Mouse (Mus musculus) hindbrain, embryonic 14.5 days (tissue): ENCODE measurements around the gene Itsn1. TPM values are rescaled to one million over a fixed set of nuclear protein-coding genes. Genes with fewer than 3 reads are reported as not detected.

Source experiments
- ATAC-seq: fragments of 200-750 bp; cut with Nextera tagmentation; 2 replicates; pipeline ENCODE4 v1.8.0; 2017; ENCODE audit warnings: moderate number of reproducible peaks, mild to moderate bottlenecking, moderate TSS enrichment, moderate library complexity; ENCODE audit not compliant: low FRiP score
- DNase-seq: peaks from one replicate; pipeline ENCODE4 v3.0.0-alpha.2; 2015; ENCODE audit warnings: low spot score
- H3K27ac ChIP-seq: fragments of 300-500 bp; sonication (generic); 2 replicates; pipeline ENCODE4 v1.5.1; 2014; ENCODE audit warnings: mild to moderate bottlenecking, moderate library complexity
- H3K27me3 ChIP-seq: fragments of 300-500 bp; sonication (generic); 2 replicates; pipeline ENCODE4 v1.6.1; 2014; ENCODE audit warnings: mild to moderate bottlenecking, low read length, mixed read lengths; ENCODE audit not compliant: control insufficient read depth, insufficient read depth
- H3K36me3 ChIP-seq: fragments of 300-500 bp; sonication (generic); replicated peaks from 2 replicates; pipeline ENCODE4 v1.6.1; 2014; ENCODE audit not compliant: control insufficient read depth, insufficient read depth
- H3K4me1 ChIP-seq: fragments of 300-500 bp; sonication (generic); replicated peaks from 2 replicates; pipeline ENCODE4 v1.6.1; 2014; ENCODE audit warnings: antibody characterized with exemption, low read length, mixed read lengths; ENCODE audit not compliant: control insufficient read depth, insufficient read depth
- H3K4me2 ChIP-seq: fragments of 300-500 bp; sonication (generic); replicated peaks from 2 replicates; pipeline ENCODE4 v1.6.1; 2014; ENCODE audit warnings: mild to moderate bottlenecking, moderate library complexity
- H3K4me3 ChIP-seq: fragments of 300-500 bp; sonication (generic); replicated peaks from 2 replicates; pipeline ENCODE4 v1.5.1; 2014; ENCODE audit warnings: mild to moderate bottlenecking, low read length
- H3K9ac ChIP-seq: fragments of 300-500 bp; sonication (generic); 2 replicates; pipeline ENCODE4 v1.6.1; 2014
- H3K9me3 ChIP-seq: fragments of 300-500 bp; sonication (generic); 2 replicates; pipeline ENCODE4 v1.6.1; 2016; ENCODE audit warnings: low read length; ENCODE audit not compliant: control insufficient read depth
- WGBS: fragments of 180-500 bp; shearing (Covaris S2); extraction: QIAGEN DNeasy Blood & Tissue Kit; methylation state at CpG from one replicate; pipeline ENCODE4 v1.1.7; 2014; 5-methylcytosine and 5-hydroxymethylcytosine counted together
- polyA plus RNA-seq: library from polyadenylated mRNA; unstranded; fragments of >200 nt; fragmentation: Nextera tagmentation; extraction: Ambion mirVana; gene quantifications from 2 replicates; pipeline ENCODE4 v1.2.1, GENCODE M21; 2014

Itsn1 gene
- polyA plus RNA-seq, 1 experiment from 2014 or later = 61.8 TPM

DNA sequence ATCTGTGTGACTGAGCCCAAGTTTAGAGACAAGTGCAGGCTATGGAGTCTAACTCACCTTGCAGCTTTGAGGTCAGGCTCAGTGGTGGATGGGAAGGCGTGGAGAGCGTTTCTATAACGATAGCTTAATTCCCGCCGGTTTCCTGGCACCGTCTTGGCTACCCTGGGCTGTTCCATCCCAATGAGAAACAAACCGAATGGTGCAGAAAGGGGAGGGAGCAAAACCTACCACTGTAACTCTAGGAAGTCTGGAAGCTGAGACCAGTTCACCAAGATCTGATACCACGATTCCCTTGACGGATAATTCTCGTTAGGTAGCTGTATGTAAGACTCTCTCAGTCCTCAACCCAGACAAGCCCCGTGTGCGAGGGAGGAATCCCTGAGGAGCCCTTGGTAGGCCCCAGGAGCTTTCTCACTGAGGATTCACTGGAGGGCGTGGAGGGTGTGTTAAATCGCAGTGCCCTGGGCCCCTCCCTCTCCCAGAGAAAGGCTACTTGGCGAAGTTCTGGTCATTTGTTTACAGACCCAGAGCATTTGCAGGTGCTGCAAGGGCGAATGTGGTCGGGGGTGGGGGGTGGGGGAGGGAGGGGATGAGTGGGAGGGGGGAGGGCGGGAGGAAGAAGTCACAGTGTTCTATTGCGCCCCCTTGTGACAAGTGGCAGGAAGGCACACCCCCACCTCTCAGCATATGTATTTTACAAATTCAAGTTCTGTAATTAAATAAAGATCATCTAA lies 156.5 kb downstream of the Itsn1 start:
- H3K36me3 ChIP-seq = peaks cover 31% of the 10 kb centered on the region
- H3K4me1 ChIP-seq = no peaks in the 10 kb centered on the region
- no peaks in the 10 kb centered on the region for H3K27me3 ChIP-seq
- 0 out of 2 replicates have a peak overlapping the region, but pooled peaks have one; percentile 1 for H3K4me2 ChIP-seq
- H3K4me3 ChIP-seq = no peak overlapping the region
- 0 out of 2 replicates have a peak, but pooled peaks have one; percentile 15 for ATAC-seq
- WGBS = 6% methylated on average over 19 of the region's 19 CpGs
- H3K9me3 ChIP-seq = no peaks in the 10 kb centered on the region
- no peak for DNase-seq
- H3K27ac ChIP-seq = no peak overlapping the region
- no peak overlapping the region for H3K9ac ChIP-seq

DNA sequence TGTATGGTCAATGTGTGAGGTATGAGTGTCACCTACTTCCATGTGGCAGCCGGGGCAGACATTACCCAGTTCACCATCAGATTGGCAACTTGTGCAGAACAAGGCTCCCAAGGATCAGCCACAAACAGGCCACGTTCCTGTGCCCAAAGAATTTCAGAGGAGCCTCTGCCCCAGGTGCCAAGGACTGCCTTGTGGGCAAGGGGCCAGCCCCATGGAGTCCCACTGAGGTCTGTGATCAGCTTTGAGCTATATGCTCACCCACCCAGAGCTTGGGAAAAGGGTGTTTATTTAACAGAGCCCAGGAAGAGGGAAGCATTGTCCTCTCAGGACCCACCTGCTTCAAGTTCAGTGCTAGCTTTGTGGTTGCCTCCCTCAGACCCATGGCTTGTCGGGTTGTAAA lies 159.3 kb downstream of the Itsn1 start:
- ATAC-seq (no peak), DNase-seq (no peak)
- no peaks in the 10 kb centered on the region for H3K9me3 ChIP-seq
- H3K27ac ChIP-seq = no peak overlapping the region
- H3K4me1 ChIP-seq = no peaks in the 10 kb centered on the region
- WGBS = 85% methylated on average over 3 of the region's 3 CpGs
- no peaks in the 10 kb centered on the region for H3K27me3 ChIP-seq
- H3K36me3 ChIP-seq = peaks cover 33% of the 10 kb centered on the region
- no peak overlapping the region for H3K9ac ChIP-seq
- no peak overlapping the region for H3K4me3 ChIP-seq
- no peak overlapping the region for H3K4me2 ChIP-seq

DNA sequence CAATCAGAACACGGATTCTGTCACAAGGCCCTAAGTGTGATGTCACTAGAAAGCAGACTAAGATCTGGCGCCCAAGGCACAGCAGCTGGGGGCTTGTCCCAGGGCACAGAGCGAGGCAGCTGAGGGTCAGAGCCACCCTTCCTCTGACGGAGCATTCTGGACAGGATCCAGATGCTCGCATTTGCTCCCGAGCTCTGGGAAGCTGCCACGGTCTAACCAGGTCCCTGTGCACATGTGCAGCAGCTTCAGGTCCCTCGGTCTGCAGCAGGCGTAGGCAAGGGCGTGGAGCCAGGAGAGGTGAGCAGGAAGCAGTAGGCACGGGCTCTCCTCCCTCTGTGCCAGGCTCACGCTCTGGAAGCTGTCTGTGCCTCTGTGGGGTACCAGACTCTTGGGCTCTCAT lies 160.8 kb downstream of the Itsn1 start:
- Histone ChIP-seq H3K4me2 (no peak overlapping the region), H3K27ac (no peak overlapping the region), H3K36me3 (peaks cover 46% of the 10 kb centered on the region), H3K9me3 (no peaks in the 10 kb centered on the region), H3K4me3 (no peak overlapping the region), H3K9ac (no peak overlapping the region), H3K27me3 (no peaks in the 10 kb centered on the region), H3K4me1 (no peaks in the 10 kb centered on the region)
- DNase-seq = no peak
- 62% methylated on average over 12 of the region's 12 CpGs for WGBS
- no peak for ATAC-seq

DNA sequence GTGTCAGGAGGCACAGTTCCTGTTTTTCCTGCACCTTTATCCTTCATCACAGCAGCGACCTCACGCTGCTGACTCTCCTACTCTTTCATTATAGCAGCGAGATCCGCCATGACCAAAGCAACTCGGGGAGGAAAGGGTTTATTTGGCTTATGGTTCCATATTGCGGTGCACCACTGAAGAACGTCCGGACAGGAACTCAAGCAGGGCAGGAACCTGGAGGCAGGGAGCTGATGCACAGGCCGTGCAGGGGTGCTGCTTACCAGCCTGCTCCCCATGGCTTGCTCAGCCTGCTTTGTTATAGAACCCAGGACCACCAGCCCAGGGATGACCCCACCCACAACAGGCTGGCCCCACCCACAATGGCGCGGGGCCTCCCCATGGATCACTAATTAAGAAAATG lies 162.1 kb downstream of the Itsn1 start:
- no peak overlapping the region for H3K9ac ChIP-seq
- H3K4me2 ChIP-seq = no peak overlapping the region
- H3K36me3 ChIP-seq = peaks cover 58% of the 10 kb centered on the region
- H3K27me3 ChIP-seq = no peaks in the 10 kb centered on the region
- no peak overlapping the region for H3K27ac ChIP-seq
- WGBS = 82% methylated on average over 11 of the region's 11 CpGs
- H3K4me1 ChIP-seq = 0 out of 2 replicates have a peak, but pooled peaks cover under 1% of the 10 kb centered on the region
- no peaks in the 10 kb centered on the region for H3K9me3 ChIP-seq
- no peak for ATAC-seq
- no peak overlapping the region for H3K4me3 ChIP-seq
- DNase-seq = no peak

DNA sequence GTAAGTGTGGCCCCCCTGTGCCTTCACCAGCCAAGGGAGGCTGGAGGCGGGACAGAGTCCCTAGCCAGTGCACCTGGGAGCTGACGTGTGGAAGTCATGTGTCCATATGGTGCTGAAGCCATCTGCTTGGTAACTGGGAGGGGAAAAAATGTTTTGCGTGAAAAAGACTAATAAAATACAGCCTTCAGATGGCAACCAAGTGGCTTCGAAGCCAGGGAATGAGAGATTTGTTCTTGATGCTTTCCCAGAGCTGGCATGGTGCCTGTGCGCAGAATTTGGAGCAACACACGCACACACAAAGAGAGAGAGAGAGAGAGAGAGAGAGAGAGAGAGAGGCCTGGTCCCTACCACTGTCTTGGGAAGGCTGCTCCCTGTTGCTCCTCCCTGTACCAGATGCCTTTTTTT lies 167.3 kb downstream of the Itsn1 start:
- ATAC-seq = no peak; the same call in 1 of the 2 replicates
- Histone ChIP-seq H3K9ac (no peak overlapping the region), H3K36me3 (peaks cover 64% of the 10 kb centered on the region)

DNA sequence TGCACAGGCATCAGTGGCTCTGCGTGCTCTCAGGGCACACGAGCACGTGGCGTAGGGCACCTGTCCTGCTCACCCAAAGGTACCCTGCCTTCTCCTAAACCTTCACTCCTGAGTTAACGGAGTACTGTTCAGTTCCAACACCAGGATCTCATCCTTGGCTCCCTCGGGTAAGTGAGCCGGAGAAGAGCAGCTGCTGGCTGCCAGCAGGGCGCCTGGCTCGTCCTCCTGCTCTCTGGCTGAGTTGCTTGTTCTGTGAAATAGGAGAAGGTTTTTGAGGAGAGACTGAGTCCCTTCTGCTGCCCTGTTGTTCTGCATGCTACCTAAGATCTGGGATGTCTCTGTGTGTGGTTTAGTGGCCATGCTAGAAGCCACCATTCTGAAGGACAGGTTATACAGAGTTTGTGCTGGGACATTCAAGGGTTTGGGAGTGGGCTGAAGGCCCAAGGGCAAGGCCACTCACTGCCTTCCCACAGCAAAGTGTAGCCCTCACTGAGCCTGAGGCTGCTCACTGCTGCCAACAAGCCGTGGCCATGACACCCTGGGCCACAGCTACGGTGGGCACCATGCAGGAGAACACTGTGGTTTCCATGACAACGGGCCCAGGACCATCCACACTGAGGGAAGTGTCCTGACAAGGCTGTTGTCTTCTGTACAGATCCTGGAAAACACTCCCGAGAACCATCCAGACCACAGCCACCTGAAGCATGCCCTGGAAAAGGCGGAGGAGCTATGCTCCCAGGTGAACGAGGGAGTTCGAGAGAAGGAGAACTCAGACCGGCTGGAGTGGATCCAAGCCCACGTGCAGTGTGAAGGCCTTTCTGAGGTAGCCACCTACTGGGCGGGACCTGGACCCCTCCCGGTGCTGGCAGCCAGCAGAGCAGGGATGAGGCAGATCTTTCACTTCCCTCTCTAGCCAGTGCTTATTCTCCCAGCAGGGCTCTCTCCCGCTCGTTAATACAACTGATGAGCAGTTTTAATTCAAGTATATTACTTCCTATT lies 170.1 kb downstream of the Itsn1 start:
- 49% methylated on average over 22 of the region's 22 CpGs for WGBS
- H3K9ac ChIP-seq = no peak overlapping the region
- peaks cover 79% of the 10 kb centered on the region for H3K36me3 ChIP-seq
- no peak overlapping the region for H3K4me2 ChIP-seq
- H3K27me3 ChIP-seq = no peaks in the 10 kb centered on the region
- no peak overlapping the region for H3K4me3 ChIP-seq
- DNase-seq = no peak
- ATAC-seq = peak; percentile 14; the same call in 1 of the 2 replicates
- H3K9me3 ChIP-seq = no peaks in the 10 kb centered on the region
- H3K27ac ChIP-seq = peak overlapping the region; percentile 9; the same call in 1 of the 2 replicates
- H3K4me1 ChIP-seq = peaks cover 15% of the 10 kb centered on the region; the same call in 1 of the 2 replicates

More for the DNA sequence above, 167.3 kb downstream of the Itsn1 start:
- DNase-seq = no peak
- H3K27me3 ChIP-seq = no peaks in the 10 kb centered on the region
- WGBS = 62% methylated on average over 6 of the region's 6 CpGs
- no peaks in the 10 kb centered on the region for H3K9me3 ChIP-seq
- H3K4me1 ChIP-seq = peaks cover 15% of the 10 kb centered on the region; the same call in 1 of the 2 replicates
- no peak overlapping the region for H3K4me3 ChIP-seq
- H3K27ac ChIP-seq = peak overlapping the region; percentile 59; the same call in 1 of the 2 replicates
- no peak overlapping the region for H3K4me2 ChIP-seq

DNA sequence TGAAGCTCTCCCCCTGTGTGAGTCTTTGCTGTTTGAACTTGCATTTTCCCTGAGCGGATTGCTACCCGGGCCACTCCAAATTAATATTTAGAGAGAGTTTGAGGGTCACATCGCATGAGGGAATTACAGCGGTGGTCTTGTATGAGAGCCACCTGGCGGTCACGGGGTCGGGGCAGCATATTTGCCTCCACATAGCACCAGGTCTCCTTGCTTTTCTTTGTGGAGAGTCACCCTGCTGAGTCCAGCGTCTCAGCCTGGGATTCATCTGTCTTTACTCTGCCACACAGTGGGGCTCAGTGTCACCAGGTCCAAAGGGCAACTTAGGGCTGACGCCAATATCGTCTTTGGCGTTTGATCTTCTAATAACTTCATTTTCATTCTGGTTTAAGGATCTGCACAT lies 171.2 kb downstream of the Itsn1 start:
- WGBS = 51% methylated on average over 11 of the region's 11 CpGs
- DNase-seq = no peak
- Histone ChIP-seq H3K9ac (no peak overlapping the region), H3K4me2 (no peak overlapping the region), H3K4me3 (no peak overlapping the region), H3K27ac (no peak overlapping the region), H3K4me1 (peaks cover 15% of the 10 kb centered on the region; the same call in 1 of the 2 replicates), H3K27me3 (no peaks in the 10 kb centered on the region), H3K9me3 (no peaks in the 10 kb centered on the region), H3K36me3 (peaks cover 76% of the 10 kb centered on the region)
- no peak for ATAC-seq

DNA sequence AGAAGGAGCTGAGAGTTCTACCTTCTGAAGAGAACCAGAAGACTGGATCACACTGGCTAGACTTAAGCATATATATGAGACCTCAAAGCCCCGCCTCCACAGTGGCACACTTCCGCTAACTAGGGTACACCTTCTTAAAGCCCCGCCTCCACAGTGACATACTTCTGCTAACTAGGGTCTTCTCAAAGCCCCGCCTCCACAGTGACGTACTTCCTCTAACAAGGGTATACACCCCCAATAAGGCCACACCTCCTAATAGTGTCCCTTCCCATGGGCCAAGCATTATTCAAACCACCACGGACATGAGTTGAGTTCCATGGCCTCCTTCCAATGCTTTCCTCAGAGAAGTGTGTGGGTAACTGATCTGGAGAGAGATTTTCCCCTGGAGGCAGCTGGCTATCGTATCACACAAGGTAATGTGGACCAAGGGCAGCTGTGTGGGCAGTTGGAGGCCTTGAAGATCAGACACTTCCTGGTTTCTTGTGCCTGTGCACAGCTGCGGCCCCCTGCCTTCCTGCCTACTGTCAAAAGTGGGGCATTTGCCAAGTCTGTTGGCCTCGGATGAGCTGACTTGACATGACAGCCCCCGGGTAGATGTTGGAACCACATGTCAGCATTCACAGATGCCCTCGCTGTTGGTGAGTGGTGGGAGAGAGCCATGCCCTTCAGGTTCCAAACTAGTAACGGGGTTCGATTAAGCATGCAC lies 174.9 kb downstream of the Itsn1 start:
- H3K36me3 ChIP-seq = peaks cover 70% of the 10 kb centered on the region
- DNase-seq (no peak), ATAC-seq (no peak)
- no peak overlapping the region for H3K4me3 ChIP-seq
- no peaks in the 10 kb centered on the region for H3K9me3 ChIP-seq
- 89% methylated on average over 13 of the region's 13 CpGs for WGBS
- no peak overlapping the region for H3K27ac ChIP-seq
- H3K9ac ChIP-seq = no peak overlapping the region
- H3K27me3 ChIP-seq = no peaks in the 10 kb centered on the region
- H3K4me2 ChIP-seq = no peak overlapping the region
- H3K4me1 ChIP-seq = peaks cover 6% of the 10 kb centered on the region; the same call in 1 of the 2 replicates
